Mouse (Mus musculus): ENCODE data around the gene Unc45b. TPM values are rescaled to one million over a fixed set of nuclear protein-coding genes. Genes with fewer than 3 reads are reported as not detected.
A peak's percentile ranks its signal among the peaks of the same experiment; 100 is the strongest.
"Not testable (repeated sequence)": the region's sequence is repeated elsewhere in the genome, so short reads cannot be mapped to it uniquely, and the experiment has no call there.

Unc45b gene
- total RNA-seq, 1 experiment from 2014 or later, result 0.15 TPM

GRCm38 (mm10) chr11:82928897-82929632, 18.7 kb downstream of the Unc45b start:
- peak; percentile 16 to 27; a peak in 1 of 4 replicates for ATAC-seq (replicated peaks in 1 of 2; ENCODE audit: insufficient read depth in 1 of 2, low FRiP score in 2 of 2, low TSS enrichment in 1 of 2, low read depth in 1 of 2, poor library complexity in 2 of 2, severe bottlenecking in 2 of 2)

GRCm38 (mm10) chr11:82929633-82929950, 19.2 kb downstream of the Unc45b start:
- no peak for ATAC-seq (replicated peaks in 1 of 2; ENCODE audit: insufficient read depth in 1 of 2, low FRiP score in 2 of 2, low TSS enrichment in 1 of 2, low read depth in 1 of 2, poor library complexity in 2 of 2, severe bottlenecking in 2 of 2)

- not testable (repeated sequence) for ATAC-seq (replicated peaks in 1 of 2; ENCODE audit: insufficient read depth in 1 of 2, low FRiP score in 2 of 2, low TSS enrichment in 1 of 2, low read depth in 1 of 2, poor library complexity in 2 of 2, severe bottlenecking in 2 of 2)
Observed at GRCm38 (mm10) chr11:82930391-82930955, 20.1 kb downstream of the Unc45b start.

- ATAC-seq (replicated peaks in 1 of 2; ENCODE audit: insufficient read depth in 1 of 2, low FRiP score in 2 of 2, low TSS enrichment in 1 of 2, low read depth in 1 of 2, poor library complexity in 2 of 2, severe bottlenecking in 2 of 2), result not testable (repeated sequence)
Observed at GRCm38 (mm10) chr11:82931161-82931560, 20.8 kb downstream of the Unc45b start.

GRCm38 (mm10) chr11:82931671-82932450, 21.5 kb downstream of the Unc45b start:
- not testable (repeated sequence) for ATAC-seq (replicated peaks in 1 of 2; ENCODE audit: insufficient read depth in 1 of 2, low FRiP score in 2 of 2, low TSS enrichment in 1 of 2, low read depth in 1 of 2, poor library complexity in 2 of 2, severe bottlenecking in 2 of 2)

GRCm38 (mm10) chr11:82933186-82933585, 22.8 kb downstream of the Unc45b start:
- ATAC-seq (replicated peaks in 1 of 2; ENCODE audit: insufficient read depth in 1 of 2, low FRiP score in 2 of 2, low TSS enrichment in 1 of 2, low read depth in 1 of 2, poor library complexity in 2 of 2, severe bottlenecking in 2 of 2), result no peak

GRCm38 (mm10) chr11:82943336-82943735, 33.0 kb downstream of the Unc45b start:
- no peak for ATAC-seq (replicated peaks in 1 of 2; ENCODE audit: insufficient read depth in 1 of 2, low FRiP score in 2 of 2, low TSS enrichment in 1 of 2, low read depth in 1 of 2, poor library complexity in 2 of 2, severe bottlenecking in 2 of 2)

- no peak for ATAC-seq (replicated peaks in 1 of 2; ENCODE audit: insufficient read depth in 1 of 2, low FRiP score in 2 of 2, low TSS enrichment in 1 of 2, low read depth in 1 of 2, poor library complexity in 2 of 2, severe bottlenecking in 2 of 2)
Observed at GRCm38 (mm10) chr11:82945636-82946035, 35.3 kb downstream of the Unc45b start.

- no peak for ATAC-seq (replicated peaks in 1 of 2; ENCODE audit: insufficient read depth in 1 of 2, low FRiP score in 2 of 2, low TSS enrichment in 1 of 2, low read depth in 1 of 2, poor library complexity in 2 of 2, severe bottlenecking in 2 of 2)
Observed at GRCm38 (mm10) chr11:82947457-82947856, 37.1 kb downstream of the Unc45b start.

GRCm38 (mm10) chr11:82949036-82949435, 38.7 kb downstream of the Unc45b start:
- ATAC-seq (replicated peaks in 1 of 2; ENCODE audit: insufficient read depth in 1 of 2, low FRiP score in 2 of 2, low TSS enrichment in 1 of 2, low read depth in 1 of 2, poor library complexity in 2 of 2, severe bottlenecking in 2 of 2), result no peak

- ATAC-seq (replicated peaks in 1 of 2; ENCODE audit: insufficient read depth in 1 of 2, low FRiP score in 2 of 2, low TSS enrichment in 1 of 2, low read depth in 1 of 2, poor library complexity in 2 of 2, severe bottlenecking in 2 of 2), result no peak
Observed at GRCm38 (mm10) chr11:82950736-82951481, 40.6 kb downstream of the Unc45b start, which contains the start of gene Slfn5. Gene Slfn5 (plus strand): TSS chr11:82951349.

- ATAC-seq (replicated peaks in 1 of 2; ENCODE audit: insufficient read depth in 1 of 2, low FRiP score in 2 of 2, low TSS enrichment in 1 of 2, low read depth in 1 of 2, poor library complexity in 2 of 2, severe bottlenecking in 2 of 2), result peak; percentile 19 to 39
Observed at GRCm38 (mm10) chr11:82951865-82952611, 41.7 kb downstream of the Unc45b start.

GRCm38 (mm10) chr11:82952612-82953542, 42.5 kb downstream of the Unc45b start:
- peak; percentile 91 to 94 for ATAC-seq (replicated peaks in 1 of 2; ENCODE audit: insufficient read depth in 1 of 2, low FRiP score in 2 of 2, low TSS enrichment in 1 of 2, low read depth in 1 of 2, poor library complexity in 2 of 2, severe bottlenecking in 2 of 2)

- ATAC-seq (replicated peaks in 1 of 2; ENCODE audit: insufficient read depth in 1 of 2, low FRiP score in 2 of 2, low TSS enrichment in 1 of 2, low read depth in 1 of 2, poor library complexity in 2 of 2, severe bottlenecking in 2 of 2), result no peak
Observed at GRCm38 (mm10) chr11:82954631-82955030, 44.3 kb downstream of the Unc45b start.

- no peak for ATAC-seq (replicated peaks in 1 of 2; ENCODE audit: insufficient read depth in 1 of 2, low FRiP score in 2 of 2, low TSS enrichment in 1 of 2, low read depth in 1 of 2, poor library complexity in 2 of 2, severe bottlenecking in 2 of 2)
Observed at GRCm38 (mm10) chr11:82956925-82957324, 46.6 kb downstream of the Unc45b start.

GRCm38 (mm10) chr11:82959613-82960012, 49.3 kb downstream of the Unc45b start:
- peak; percentile 69 to 72; a peak in 3 of 4 replicates for ATAC-seq (replicated peaks in 1 of 2; ENCODE audit: insufficient read depth in 1 of 2, low FRiP score in 2 of 2, low TSS enrichment in 1 of 2, low read depth in 1 of 2, poor library complexity in 2 of 2, severe bottlenecking in 2 of 2)

Measured in hematopoietic stem cell, adult 5-6 weeks (primary cell).